Mouse (Mus musculus): ENCODE data around the gene Mex3a. TPM values are rescaled to one million over a fixed set of nuclear protein-coding genes. Genes with fewer than 3 reads are reported as not detected.

Mex3a gene
- polyA plus RNA-seq, 1 experiment from 2014 or later, result 31.6 TPM

DNA sequence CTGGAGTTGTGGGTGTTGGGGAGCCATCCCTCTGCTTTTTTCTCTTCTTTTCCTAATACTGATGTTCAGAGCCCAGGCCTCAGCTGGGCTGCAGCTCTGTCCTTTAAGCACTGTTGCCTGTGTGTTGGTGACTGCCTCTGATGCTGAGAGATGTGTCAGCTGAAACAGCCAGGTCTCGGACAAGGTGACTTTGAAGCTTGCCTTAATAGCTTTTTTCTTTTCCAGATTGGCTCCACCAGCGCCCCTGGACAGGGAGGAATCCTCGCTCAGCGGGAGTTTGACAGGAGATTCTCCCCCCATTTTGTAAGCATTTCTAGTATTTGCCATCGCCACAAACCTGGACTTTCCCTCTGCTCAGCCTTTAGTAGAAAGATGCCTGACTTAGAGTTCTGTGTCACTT, 54.4 kb downstream of the Mex3a start:
- 0 out of 2 replicates have a peak, but pooled peaks cover 3% of the 10 kb centered on the region for H3K4me1 ChIP-seq (ENCODE audit: control insufficient read depth, insufficient read depth, low read length)
- peaks cover 51% of the 10 kb centered on the region for H3K36me3 ChIP-seq (ENCODE audit: control insufficient read depth, insufficient read depth, low read length)
- WGBS, result 93% methylated on average over 5 of the region's 5 CpGs
- no peaks in the 10 kb centered on the region for H3K9me3 ChIP-seq (ENCODE audit: control insufficient read depth, low read length)
- no peak for ATAC-seq (ENCODE audit: low FRiP score, low TSS enrichment)
- H3K27ac ChIP-seq (ENCODE audit: low read depth, low read length), result no peak overlapping the region
- H3K27me3 ChIP-seq (ENCODE audit: control insufficient read depth, insufficient read depth, low read length), result no peaks in the 10 kb centered on the region
- no peak overlapping the region for H3K4me2 ChIP-seq (replicated peaks; ENCODE audit: low read depth, low read length)
- no peak overlapping the region for H3K9ac ChIP-seq (ENCODE audit: low read depth, low read length)
- H3K4me3 ChIP-seq (ENCODE audit: low read length), result no peak overlapping the region

DNA sequence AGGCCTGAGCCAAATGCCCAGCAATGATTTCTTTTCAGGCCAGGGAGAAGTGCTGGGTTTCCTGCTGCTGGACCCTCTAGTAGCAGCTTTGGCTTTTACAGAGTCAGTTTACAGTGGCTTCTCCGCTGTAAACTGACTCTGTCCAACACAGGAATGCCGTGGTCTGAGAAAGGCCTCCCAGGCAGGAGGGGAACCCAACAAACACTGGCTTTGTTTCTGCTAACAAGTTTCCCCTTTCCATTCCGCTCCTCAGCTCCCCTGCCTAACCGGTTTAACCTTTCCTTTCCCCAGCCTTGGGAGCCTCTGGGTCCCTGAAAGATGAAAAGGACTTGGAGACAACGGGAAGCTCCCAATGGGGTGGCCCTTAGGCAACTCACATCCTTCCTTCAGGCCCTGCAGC, 58.1 kb downstream of the Mex3a start:
- H3K9ac ChIP-seq (ENCODE audit: low read depth, low read length), result no peak overlapping the region
- no peak overlapping the region for H3K4me3 ChIP-seq (ENCODE audit: low read length)
- ATAC-seq (ENCODE audit: low FRiP score, low TSS enrichment), result peak; percentile 11; the same call in 1 of the 2 replicates
- no peak overlapping the region for H3K4me2 ChIP-seq (replicated peaks; ENCODE audit: low read depth, low read length)
- peak overlapping the region; percentile 20; the same call in 1 of the 2 replicates for H3K27ac ChIP-seq (ENCODE audit: low read depth, low read length)
- H3K4me1 ChIP-seq (ENCODE audit: control insufficient read depth, insufficient read depth, low read length), result peaks cover 13% of the 10 kb centered on the region
- H3K27me3 ChIP-seq (ENCODE audit: control insufficient read depth, insufficient read depth, low read length), result no peaks in the 10 kb centered on the region
- peaks cover 33% of the 10 kb centered on the region for H3K36me3 ChIP-seq (ENCODE audit: control insufficient read depth, insufficient read depth, low read length)
- WGBS, result 15% methylated on average over 5 of the region's 5 CpGs
- H3K9me3 ChIP-seq (ENCODE audit: control insufficient read depth, low read length), result no peaks in the 10 kb centered on the region

MicroRNA genes within 50 kb of the gene (microRNA counts, 519-probe panel; counts per million panel counts)
- not detected for microRNA mmu-miR-1905

Small RNA genes within 50 kb of the gene (microRNA-seq; reads per million reads assigned to microRNA genes)
- gene Mir1905, result not detected

Other genes starting within 250 kb of the Mex3a start
- gene Gm38392, start 245.2 kb upstream of the Mex3a start, polyA plus RNA-seq (2014; fragmentation: Nextera tagmentation; extraction: Ambion mirVana), result 0.79 TPM in 1 of 2 replicates, not detected in the other
- gene Tsacc, start 235.4 kb upstream of the Mex3a start, polyA plus RNA-seq (2014; fragmentation: Nextera tagmentation; extraction: Ambion mirVana), result 15.4 and 20.0 TPM in 2 replicates
- gene Cct3, start 235.3 kb upstream of the Mex3a start, polyA plus RNA-seq (2014; fragmentation: Nextera tagmentation; extraction: Ambion mirVana), result 603 and 679 TPM in 2 replicates
- 114 and 138 TPM in 2 replicates for gene Glmp, start 207.4 kb upstream of the Mex3a start, polyA plus RNA-seq (2014; fragmentation: Nextera tagmentation; extraction: Ambion mirVana)
- gene Tmem79, start 196.2 kb upstream of the Mex3a start, polyA plus RNA-seq (2014; fragmentation: Nextera tagmentation; extraction: Ambion mirVana), result 3.4 and 5.5 TPM in 2 replicates
- 36.5 and 47.4 TPM in 2 replicates for gene Smg5, start 196.1 kb upstream of the Mex3a start, polyA plus RNA-seq (2014; fragmentation: Nextera tagmentation; extraction: Ambion mirVana)
- gene Paqr6, start 167.8 kb upstream of the Mex3a start, polyA plus RNA-seq (2014; fragmentation: Nextera tagmentation; extraction: Ambion mirVana), result 7.9 and 8.5 TPM in 2 replicates
- 0.28 TPM in 1 of 2 replicates, not detected in the other for gene Bglap3, start 159.7 kb upstream of the Mex3a start, polyA plus RNA-seq (2014; fragmentation: Nextera tagmentation; extraction: Ambion mirVana)
- not detected in 2 replicates for gene Bglap2, start 153.7 kb upstream of the Mex3a start, polyA plus RNA-seq (2014; fragmentation: Nextera tagmentation; extraction: Ambion mirVana)
- gene Bglap, start 147.9 kb upstream of the Mex3a start, polyA plus RNA-seq (2014; fragmentation: Nextera tagmentation; extraction: Ambion mirVana), result 0.57 TPM in 1 of 2 replicates, not detected in the other
- 169 and 181 TPM in 2 replicates for gene Pmf1, start 122.1 kb upstream of the Mex3a start, polyA plus RNA-seq (2014; fragmentation: Nextera tagmentation; extraction: Ambion mirVana)
- 13.1 and 19.4 TPM in 2 replicates for gene Slc25a44, start 107.3 kb upstream of the Mex3a start, polyA plus RNA-seq (2014; fragmentation: Nextera tagmentation; extraction: Ambion mirVana)
- 5.7 and 10.0 TPM in 2 replicates for gene Sema4a, start 71.2 kb upstream of the Mex3a start, polyA plus RNA-seq (2014; fragmentation: Nextera tagmentation; extraction: Ambion mirVana)
- gene Lmna, start 22.4 kb upstream of the Mex3a start, polyA plus RNA-seq (2014; fragmentation: Nextera tagmentation; extraction: Ambion mirVana), result 41.6 and 55.7 TPM in 2 replicates
- gene Rab25, start 15.9 kb downstream of the Mex3a start, polyA plus RNA-seq (2014; fragmentation: Nextera tagmentation; extraction: Ambion mirVana), result 14.2 and 16.7 TPM in 2 replicates
- 81.7 and 165 TPM in 2 replicates for gene Lamtor2, start 20.7 kb downstream of the Mex3a start, polyA plus RNA-seq (2014; fragmentation: Nextera tagmentation; extraction: Ambion mirVana)
- gene Ubqln4, start 21.4 kb downstream of the Mex3a start, polyA plus RNA-seq (2014; fragmentation: Nextera tagmentation; extraction: Ambion mirVana), result 51.4 and 73.4 TPM in 2 replicates
- gene Ssr2, start 43.5 kb downstream of the Mex3a start, polyA plus RNA-seq (2014; fragmentation: Nextera tagmentation; extraction: Ambion mirVana), result 260 and 303 TPM in 2 replicates
- gene Arhgef2, start 73.6 kb downstream of the Mex3a start, polyA plus RNA-seq (2014; fragmentation: Nextera tagmentation; extraction: Ambion mirVana), result 110 and 127 TPM in 2 replicates
- gene Rxfp4, start 120.7 kb downstream of the Mex3a start, polyA plus RNA-seq (2014; fragmentation: Nextera tagmentation; extraction: Ambion mirVana), result not detected in 2 replicates
- 58.1 and 103 TPM in 2 replicates for gene Khdc4, start 153.4 kb downstream of the Mex3a start, polyA plus RNA-seq (2014; fragmentation: Nextera tagmentation; extraction: Ambion mirVana)
- gene Rit1, start 184.4 kb downstream of the Mex3a start, polyA plus RNA-seq (2014; fragmentation: Nextera tagmentation; extraction: Ambion mirVana), result 44.7 and 46.4 TPM in 2 replicates
- gene Syt11, start 242.8 kb downstream of the Mex3a start, polyA plus RNA-seq (2014; fragmentation: Nextera tagmentation; extraction: Ambion mirVana), result 10.3 and 12.5 TPM in 2 replicates